Mouse (Mus musculus) spleen, adult 2 months (tissue): ENCODE data around the gene Abr.

Source experiments
- CTCF ChIP-seq: fragments of 200-500 bp; IDR thresholded peaks from 2 replicates; pipeline ENCODE4 v1.5.1; 2011; ENCODE audit warnings: mild to moderate bottlenecking, inconsistent platforms; ENCODE audit not compliant: insufficient read depth, insufficient read length, insufficient replicate concordance; ENCODE audit errors: extremely low read depth
- POLR2A ChIP-seq: fragments of 200-500 bp; IDR thresholded peaks from 2 replicates; pipeline ENCODE4 v1.6.1; 2011; ENCODE audit warnings: low read depth, low read length, inconsistent platforms

GRCm38 (mm10) chr11:76661790-76662468 is 39.8 kb upstream of the Abr start:
- TF ChIP-seq CTCF (no peak), POLR2A (no peak)
